Mouse (Mus musculus): ENCODE measurements at regions not wholly inside any gene's neighbourhood (a gene's known extent, or its start where the extent isn't known, plus 50 kb on each side); places are given as distances from the start of the nearest gene placed in this dataset.
A peak's percentile ranks its signal among the peaks of the same experiment; 100 is the strongest.

DNA sequence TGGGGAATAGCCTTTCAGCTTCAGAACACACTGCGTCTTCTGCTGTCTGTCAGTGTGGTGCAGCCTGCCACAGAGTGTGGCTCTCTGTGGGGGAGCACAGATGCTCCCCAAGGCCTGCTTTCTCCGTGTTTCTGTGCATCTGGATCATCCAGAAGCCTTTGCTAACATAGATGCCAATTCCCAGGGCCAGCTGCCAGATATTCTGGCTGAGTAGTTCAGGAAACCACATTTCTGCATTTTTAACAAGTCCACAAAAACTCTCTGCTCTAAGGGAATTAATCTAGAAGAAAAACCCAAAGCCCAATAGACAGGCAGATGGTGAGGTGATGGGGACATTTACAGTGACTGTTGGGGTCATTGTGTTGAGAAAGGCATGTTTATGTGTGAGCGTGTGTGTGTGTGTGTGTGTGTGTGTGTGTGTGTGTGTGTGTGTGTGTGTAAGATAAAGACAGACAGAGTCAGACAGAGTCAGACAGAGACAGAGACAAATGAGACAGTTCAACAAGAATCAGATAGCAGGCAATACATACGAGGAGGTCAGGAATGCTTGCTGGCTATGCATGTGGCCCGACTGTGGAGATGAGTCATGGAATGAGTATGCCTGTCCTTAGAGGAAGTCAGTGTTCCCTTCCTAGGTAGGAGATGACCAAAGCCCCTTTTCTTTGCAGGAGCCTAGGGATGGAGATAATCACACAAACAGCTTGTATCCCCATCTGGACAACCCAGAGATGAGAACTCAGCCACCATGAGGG is 176.3 kb upstream of the Spaca1 start:
- no peak for DNase-seq (ENCODE audit: low read depth, low spot score)

DNA sequence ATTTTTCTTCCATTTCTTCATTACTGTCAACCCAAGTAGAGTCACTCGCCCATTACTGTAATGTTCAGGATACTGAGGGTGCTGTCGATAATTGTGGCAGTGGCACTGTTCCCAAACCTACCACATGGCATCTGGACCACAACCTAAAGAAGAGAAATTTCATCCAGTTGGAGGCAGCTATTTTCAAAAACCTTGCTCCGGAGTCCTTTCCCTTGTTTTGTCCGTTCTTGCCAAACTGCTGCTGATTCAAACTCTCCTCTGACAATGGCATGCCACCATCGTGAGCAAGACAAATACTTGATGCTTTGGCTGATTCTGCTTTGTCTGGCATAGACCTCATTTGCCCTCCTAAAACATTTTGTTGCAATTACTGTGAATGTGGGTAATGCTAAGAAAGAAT is 176.9 kb upstream of the Spaca1 start:
- no peak for DNase-seq (ENCODE audit: low read depth, low spot score)

DNA sequence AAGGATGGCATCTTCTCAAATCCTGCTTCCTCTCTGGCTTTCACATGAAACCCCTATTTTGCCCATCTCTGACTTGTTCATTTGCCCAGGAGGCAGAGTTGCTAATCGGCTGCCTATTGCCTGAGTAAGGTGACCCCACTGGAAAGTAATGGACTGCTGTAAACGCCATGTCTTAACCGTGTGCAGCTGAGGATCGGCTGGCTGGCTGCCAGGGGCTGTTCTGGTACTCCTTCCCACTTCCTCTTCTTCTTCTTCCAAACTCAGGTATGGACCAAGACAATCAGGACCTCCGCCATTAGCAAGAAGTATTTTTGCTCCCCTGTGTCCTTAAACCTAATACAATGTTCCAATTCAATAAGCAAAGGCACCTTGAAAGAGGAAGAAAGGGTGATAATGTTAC is 177.6 kb upstream of the Spaca1 start:
- no peak for DNase-seq (ENCODE audit: low read depth, low spot score)

DNA sequence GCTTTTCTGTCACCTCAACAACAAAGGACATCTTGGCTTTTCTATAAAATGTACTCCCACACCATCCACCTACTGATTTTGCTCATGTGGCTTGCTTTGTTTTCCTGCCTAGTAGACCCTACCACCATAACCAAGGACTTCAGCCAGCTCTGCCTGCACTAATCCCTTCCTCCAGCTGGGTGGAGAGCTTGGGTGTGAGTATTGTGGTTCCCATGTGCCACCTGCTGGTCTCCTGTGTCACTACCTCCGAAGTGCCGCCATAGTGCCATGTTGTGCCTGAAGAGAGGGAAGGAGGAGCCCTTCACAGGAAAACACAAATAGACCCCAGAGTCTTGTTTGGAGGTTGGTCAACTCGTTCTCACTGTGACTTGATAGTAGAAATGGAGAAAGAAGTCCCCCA is 181.3 kb upstream of the Spaca1 start:
- DNase-seq (ENCODE audit: low read depth, low spot score): peak; percentile 78

DNA sequence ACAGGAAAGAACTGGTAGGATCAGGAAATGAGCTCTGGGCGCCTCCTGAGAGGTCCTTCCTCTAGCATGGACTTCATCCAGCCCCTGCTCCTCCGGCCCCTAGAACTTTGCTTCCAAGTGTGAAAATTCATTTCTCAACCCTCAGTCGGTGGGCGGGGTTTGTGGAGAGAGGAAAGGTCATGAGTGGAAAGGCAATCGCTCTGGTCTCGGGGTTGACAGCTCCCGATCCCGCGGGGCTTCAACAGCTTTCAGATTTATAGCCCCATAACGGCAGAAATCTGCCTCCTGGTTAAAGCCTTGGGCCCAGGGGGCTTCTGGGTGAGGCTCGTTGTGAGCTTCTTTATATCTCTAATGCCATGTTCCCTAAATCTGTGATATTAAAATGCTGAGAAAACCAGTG is 184.2 kb upstream of the Spaca1 start:
- no peak for DNase-seq (ENCODE audit: low read depth, low spot score)

DNA sequence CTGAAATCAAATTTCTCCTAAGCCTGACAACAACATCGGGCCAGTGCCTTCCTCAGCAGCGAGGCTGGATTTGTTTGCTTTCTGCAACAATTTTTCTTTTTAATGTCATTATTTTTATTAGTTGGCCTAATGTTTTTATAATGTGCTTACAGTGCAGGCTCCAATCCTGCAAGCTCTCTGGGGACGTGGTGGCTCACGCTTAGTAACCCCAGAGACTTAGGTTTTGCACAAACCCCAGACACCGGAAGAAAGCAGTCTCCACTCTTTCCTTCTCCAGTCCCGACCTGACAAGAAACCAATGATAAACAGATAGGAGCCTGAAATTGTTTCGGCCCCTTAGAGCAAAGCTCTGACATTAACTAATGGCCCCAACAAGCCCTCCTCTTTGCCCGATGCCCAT is 184.7 kb upstream of the Spaca1 start:
- no peak for DNase-seq (ENCODE audit: low read depth, low spot score)

DNA sequence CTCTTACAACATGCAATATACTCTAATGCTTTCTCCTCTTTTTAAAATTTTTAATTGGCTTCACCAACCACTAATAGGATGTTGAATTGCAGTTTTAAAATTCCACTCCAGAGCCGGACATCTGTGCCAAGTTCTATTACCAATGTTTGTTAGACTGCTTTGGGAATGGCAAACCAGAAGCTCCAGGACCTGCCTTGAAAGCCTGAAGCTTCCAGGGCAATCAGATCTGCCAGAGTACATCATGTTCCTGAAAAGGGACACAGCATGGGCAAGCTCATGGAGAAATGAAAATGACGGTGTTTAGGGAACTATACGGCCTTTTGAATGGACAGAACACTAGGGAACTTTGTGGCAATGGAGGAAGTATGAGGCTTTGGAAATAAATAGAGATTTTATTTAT is 187.8 kb upstream of the Spaca1 start:
- DNase-seq (ENCODE audit: low read depth, low spot score): no peak

DNA sequence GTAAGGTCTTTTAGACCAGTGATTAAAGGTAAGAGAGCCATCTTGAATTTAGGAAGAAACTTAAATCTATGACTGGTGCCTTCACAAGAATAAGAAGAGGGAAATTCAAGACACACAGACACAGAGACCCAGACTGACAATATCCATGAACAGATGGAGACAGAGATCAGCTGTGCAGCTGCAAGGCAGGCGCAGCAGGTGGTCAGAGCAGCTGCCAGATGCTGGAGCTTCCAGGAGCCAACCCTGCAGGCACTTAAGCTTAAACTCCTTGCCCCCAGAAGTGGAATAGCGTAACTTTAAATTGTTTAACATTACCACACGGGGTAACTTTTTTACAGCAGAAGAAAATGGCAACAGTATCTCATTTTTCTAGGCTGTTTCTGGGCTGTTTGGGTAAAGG is 189.6 kb upstream of the Spaca1 start:
- DNase-seq (ENCODE audit: low read depth, low spot score): no peak

DNA sequence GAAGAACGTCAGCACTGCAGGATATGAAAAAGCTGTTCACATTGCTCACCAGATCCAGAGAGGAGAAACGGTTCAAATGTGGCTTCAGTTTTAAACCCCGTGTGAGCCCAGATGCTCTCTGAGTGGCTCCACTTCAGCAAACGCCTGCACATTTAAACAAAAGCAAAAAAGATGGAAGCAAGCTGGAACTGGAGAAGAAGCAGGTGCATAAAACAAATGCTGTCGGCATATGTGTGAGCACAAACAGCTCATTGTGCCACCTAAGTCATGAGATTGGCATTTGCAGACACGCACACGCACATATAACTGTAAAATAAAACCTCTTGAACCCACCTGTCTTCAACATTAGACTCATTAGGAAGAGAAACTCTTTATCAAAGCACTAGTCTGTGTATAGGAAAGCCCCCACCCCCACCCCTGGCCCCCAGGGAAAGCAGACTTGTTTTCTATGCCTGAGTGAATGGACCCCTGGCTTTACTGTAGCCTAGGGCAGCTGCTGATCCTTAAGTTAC is 191.1 kb upstream of the Spaca1 start:
- DNase-seq (ENCODE audit: low read depth, low spot score): no peak

DNA sequence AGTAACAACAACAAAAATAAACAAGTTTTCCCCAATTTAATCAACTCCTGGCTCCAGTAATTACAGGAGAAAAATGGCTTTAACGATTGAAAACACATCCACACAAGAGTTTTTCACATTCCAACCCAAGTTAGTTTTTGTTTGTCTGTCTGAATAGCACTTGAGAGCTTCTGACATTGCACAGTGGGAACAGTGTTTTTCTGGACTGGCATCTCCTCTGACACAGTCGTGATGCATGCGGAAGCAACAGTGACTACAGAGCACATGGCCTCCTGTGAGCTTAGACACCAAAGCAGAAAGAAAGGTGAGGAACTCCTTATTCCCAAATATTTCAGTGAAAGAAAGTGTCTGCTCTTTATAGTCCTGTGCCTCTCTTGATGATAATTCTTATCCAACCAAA is 191.7 kb upstream of the Spaca1 start:
- DNase-seq (ENCODE audit: low read depth, low spot score): no peak

DNA sequence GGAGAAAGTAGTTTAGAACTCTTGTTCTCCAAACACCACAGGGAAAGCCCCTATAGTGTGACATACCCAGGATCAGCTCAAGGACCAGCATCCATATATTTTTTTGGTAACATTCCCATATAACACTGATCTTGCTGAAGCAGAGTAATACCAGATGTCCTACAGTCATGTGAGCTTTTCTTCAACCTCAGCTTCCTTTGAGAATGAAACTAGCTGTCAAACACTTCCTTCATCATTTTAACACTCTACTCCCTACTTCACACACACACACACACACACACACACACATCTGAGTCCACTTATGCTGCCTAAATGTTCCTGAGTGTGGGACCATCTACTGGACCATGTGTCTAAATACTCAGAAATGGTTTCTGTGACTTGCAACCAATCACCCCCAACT is 209.5 kb upstream of the Spaca1 start:
- no peak for DNase-seq (ENCODE audit: low read depth, low spot score)

DNA sequence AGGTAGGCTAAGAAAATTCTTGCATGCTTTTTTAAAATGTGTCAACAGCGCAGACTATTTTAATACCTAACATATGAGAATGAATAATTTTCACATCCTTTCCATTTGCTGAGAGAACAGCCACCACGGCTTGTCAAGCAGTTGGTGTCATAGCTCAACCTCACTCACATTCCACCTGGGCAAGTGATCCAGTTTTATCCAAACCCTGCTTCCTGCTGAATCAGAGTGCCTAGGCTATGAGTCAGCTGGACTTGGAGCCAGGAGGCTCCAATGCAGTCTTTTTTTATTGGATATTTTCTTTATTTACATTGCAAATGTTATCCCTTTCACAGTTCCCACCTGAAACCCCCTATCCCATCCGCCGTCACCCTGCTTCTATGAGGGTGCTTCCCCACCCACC is 210.5 kb upstream of the Spaca1 start:
- DNase-seq (ENCODE audit: low read depth, low spot score): no peak

DNA sequence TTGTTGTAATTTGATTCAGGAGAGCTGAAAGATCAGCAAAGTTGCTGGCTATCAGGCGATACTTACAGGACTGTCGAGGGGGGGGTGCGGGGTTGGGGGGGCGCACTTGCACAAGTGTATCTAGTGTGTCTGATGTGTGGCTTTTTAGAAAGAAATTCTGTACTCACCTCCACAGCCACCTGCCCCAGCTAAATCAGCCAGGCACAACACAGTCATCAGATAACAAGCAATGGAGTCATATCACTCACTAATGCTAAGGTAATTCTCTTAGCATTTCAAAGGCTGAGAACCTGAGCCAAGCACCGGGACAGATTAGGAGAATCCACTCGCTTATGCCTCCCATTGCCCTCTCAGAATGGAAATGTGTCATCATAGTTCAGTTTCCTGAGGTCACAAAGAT is 211.8 kb upstream of the Spaca1 start:
- DNase-seq (ENCODE audit: low read depth, low spot score): no peak

DNA sequence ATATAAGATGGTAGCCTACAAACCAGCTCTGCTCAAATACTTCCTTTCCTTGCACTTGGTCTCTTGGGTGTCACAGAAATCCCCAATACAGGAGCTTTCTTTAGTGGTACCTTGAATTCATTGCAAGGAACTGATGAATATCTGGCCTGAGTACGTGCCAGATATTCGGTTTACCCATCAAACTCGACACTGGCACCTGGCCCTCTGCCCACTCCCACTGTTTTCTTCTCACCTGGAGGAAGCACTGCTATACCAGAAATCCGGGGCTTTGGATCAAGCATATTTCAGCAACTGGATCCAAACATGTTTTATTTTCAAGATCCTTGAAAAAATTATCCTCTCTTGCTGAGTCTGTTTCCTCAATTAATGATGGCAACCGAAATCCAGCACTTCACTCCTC is 214.4 kb upstream of the Spaca1 start:
- no peak for DNase-seq (ENCODE audit: low read depth, low spot score)

DNA sequence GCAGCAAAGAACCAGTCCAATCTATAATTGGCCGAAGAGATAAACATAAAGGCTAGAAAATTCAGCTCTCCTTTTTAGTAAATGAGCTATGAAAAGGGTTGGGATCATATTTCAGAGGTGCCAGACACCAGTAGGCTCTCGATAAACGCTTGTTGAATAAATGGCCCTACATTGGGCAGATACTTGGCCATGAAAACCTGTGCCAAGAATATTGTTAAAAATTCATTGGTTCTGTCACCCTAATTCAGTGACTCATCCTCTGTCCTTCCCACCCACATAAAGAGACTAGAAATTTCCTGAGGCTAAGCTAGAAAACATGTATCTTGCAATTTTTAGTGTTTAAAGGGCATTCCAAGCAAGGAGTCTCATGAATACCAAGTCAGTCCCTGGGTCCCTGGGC is 224.3 kb upstream of the Spaca1 start:
- no peak for DNase-seq (ENCODE audit: low read depth, low spot score)

DNA sequence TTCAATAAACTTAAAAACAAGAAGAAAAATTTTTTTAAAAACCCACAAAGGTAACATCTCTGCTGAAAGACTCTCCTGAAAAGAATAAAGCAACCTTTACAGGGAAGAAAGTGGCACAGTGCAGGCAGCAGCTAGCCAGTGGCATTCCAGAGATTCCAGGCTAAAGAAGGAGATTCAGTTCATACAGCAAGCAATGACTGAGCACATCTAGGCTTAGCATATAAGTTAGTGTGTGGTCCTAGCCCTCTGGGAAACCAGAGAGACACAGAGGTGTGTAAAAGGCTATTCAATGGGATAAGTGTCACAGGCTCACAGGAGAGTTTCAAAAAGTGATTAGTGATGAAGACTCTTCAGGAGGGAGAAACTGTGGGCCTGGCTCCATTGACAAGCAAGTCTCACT is 225.4 kb upstream of the Spaca1 start:
- DNase-seq (ENCODE audit: low read depth, low spot score): no peak

DNA sequence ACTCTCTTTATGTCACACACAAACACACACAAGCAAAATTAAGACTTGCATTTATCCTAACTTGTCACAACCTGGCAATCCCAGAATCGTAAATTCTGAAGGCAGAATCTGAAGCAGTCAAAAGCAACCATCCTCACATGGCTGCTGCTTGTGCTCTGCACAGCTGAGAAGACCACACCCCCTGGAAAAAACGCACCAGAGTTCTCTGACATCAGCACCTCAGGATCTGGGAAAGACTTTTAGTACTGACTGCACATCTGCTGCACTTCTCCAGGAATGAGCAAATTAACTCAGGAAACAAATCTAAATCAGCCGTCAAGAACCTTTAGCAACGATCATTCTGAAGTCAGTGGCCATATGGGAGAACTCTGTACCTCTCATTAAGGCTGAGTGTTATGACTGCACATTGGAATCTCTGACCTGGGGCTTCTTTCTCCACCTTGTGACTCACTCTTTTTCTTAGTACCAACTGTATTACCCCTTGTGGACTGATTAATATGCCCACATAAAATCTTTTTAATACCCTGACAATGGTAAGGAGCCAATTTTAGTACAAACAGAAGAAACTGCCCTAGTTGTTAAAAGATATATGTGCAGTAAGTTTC is 248.1 kb upstream of the Akirin2 start:
- no peak for DNase-seq (ENCODE audit: low read depth, low spot score)

DNA sequence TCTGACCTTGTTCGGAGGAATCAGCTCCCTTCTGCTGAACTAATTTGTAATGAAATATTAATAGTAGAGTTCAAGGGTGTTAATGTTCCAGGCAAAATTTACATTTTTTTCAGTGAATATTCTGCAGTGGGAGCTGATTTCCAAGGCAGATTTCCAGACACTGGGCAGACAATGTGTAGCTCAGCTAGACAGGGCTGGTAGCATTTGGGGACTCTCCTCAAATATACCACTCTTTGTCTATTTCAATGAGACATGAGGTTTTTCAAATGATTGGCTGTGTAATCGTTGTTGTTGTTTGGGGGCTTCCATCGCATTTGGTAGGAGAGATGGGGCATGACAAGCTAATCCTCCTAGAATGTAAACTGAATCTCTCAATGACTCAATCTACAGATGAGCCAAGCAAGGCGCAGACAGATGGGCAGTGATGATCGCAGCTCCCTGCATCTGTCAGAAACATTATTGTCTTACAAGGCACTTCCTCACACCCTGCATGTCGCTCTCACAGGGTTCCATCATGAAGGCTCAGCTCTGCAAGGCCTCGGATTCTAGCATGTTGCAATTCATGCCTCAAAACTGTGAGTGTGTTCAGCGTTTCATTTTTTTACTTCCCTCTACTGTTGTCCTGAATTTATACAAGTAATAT is 241.7 kb upstream of the Akirin2 start:
- no peak for DNase-seq (ENCODE audit: low read depth, low spot score)

DNA sequence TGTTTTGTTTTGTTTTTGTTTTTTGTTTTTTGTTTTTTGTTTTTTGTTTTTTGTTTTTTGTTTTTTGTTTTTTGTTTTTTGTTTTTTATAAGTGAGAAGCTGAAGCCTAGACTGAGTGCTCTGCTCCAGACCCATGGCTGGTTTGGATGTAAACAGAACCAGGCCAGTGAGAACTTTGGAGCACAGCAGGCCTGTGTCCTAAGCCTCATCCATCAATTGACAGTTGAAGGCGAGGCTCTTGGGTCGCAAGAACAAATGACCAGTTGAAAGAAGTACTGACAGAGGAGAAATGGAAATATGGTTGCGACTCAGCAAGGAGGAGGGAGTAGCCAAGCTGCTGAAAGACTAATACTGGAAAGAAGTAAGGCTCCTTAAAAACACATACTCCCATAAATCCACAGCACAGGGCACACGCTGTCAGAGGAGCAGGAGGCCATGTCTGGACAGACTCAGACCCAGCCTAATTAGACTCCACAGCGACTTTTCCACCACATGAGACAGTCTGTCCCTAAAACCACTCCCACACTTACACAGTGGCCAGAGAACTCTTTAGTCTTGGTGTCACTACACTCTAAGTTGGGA is 240.6 kb upstream of the Akirin2 start:
- DNase-seq (ENCODE audit: low read depth, low spot score): no peak

DNA sequence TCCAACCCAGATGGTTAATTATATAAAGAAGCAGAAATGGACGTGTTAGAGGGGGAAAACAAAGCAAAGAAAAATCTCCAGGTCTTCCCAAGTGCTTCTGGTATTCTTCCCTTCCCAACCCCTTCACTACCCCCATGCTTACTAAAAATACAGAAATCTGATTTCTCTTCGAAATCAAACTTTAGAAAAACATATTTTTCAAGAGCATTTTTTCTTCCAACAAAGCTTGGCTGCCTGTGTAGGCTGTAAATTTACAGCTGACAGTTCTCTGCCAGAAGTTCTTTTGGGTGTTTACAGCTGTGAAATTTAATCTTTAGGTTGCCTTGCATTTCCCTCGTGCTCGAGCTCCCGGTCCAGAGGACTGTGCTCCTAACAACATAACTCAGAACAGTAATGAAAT is 234.9 kb upstream of the Akirin2 start:
- no peak for DNase-seq (ENCODE audit: low read depth, low spot score)

DNA sequence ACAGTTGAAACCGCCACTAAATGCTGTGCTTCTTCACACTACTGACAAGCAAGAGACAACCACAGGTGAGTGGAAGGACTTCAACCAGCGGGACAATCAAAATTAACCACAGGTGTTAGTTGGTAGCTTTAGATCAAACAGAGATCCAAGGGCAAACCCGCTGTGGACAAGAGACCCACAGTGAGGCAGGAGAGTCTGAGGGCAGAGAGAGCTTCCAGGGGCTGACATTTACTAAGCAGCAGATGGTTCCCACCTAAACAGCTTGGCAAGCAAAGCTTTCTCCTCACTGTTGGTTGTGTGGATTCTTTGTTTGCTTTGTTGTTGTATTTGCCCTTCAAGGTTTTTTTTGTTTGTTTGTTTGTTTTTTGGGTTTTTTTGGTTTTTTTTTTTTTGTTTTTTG is 227.9 kb upstream of the Akirin2 start:
- DNase-seq (ENCODE audit: low read depth, low spot score): no peak

DNA sequence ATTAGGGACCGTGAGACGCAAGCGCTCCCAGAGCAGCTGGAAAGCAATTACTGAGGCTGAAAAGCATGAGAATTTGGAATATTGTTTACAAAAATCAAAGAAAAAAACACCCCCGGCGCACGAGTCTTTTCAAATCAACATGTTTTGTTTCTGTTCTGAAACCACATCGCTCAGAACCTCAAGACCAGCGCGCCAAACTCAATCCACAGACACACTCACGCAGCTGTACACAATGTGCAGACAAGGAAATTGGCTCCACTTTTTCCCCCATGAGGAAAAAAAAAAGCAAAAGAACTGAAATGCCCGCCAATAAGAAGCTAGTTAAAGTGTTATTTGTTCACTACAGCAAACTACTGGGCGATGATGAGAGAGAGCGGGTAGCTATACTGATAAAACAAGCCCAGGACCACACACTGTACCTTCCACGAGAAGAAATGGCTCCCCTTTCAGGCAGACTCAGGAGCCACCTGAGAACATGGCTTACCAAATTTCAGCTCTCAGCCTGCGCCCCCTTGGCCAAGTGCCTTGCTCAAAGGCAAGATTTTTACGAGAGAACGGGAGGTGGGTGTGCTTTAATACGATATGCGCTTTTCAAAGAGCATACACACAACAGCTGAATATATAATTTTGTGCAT is 222.5 kb upstream of the Akirin2 start:
- DNase-seq (ENCODE audit: low read depth, low spot score): no peak
